Mouse (Mus musculus) spleen, adult 2 months (tissue): Measurements from ENCODE around the gene Prkg2.

Source experiments
- CTCF ChIP-seq: fragments of 200-500 bp; IDR thresholded peaks from 2 replicates; pipeline ENCODE4 v1.5.1; 2011; ENCODE audit warnings: mild to moderate bottlenecking, inconsistent platforms; ENCODE audit not compliant: insufficient read depth, insufficient read length, insufficient replicate concordance; ENCODE audit errors: extremely low read depth
- POLR2A ChIP-seq: fragments of 200-500 bp; IDR thresholded peaks from 2 replicates; pipeline ENCODE4 v1.6.1; 2011; ENCODE audit warnings: low read depth, low read length, inconsistent platforms

GRCm38 (mm10) chr5:98964367-98964766 lies 72.8 kb downstream of the Prkg2 start:
- TF ChIP-seq POLR2A (no peak), CTCF (no peak)
